Mouse (Mus musculus) midbrain, embryonic 10.5 days (tissue): ENCODE measurements around the gene Nrxn3. TPM values are rescaled to one million over a fixed set of nuclear protein-coding genes. Genes with fewer than 3 reads are reported as not detected.

Experiments
- DNase-seq: peaks from one replicate; pipeline ENCODE4 v3.0.0-alpha.2; 2017; ENCODE audit warnings: low spot score
- H3K27ac ChIP-seq: fragments of 300-500 bp; sonication (generic); replicated peaks from 2 replicates; pipeline ENCODE4 v1.5.1; 2016; ENCODE audit warnings: mild to moderate bottlenecking
- H3K27me3 ChIP-seq: fragments of 300-500 bp; sonication (generic); 2 replicates; pipeline ENCODE4 v1.6.1; 2016; ENCODE audit warnings: low read depth, mild to moderate bottlenecking; ENCODE audit not compliant: poor library complexity, severe bottlenecking
- H3K36me3 ChIP-seq: fragments of 300-500 bp; sonication (generic); 2 replicates; pipeline ENCODE4 v1.6.1; 2016; ENCODE audit warnings: mild to moderate bottlenecking, moderate library complexity
- H3K4me1 ChIP-seq: fragments of 300-500 bp; sonication (generic); 2 replicates; pipeline ENCODE4 v1.6.1; 2016
- H3K4me3 ChIP-seq: fragments of 300-500 bp; sonication (generic); 2 replicates; pipeline ENCODE4 v1.5.1; 2016; ENCODE audit warnings: mild to moderate bottlenecking, moderate library complexity
- H3K9me3 ChIP-seq: fragments of 300-500 bp; sonication (generic); replicated peaks from 2 replicates; pipeline ENCODE4 v1.6.1; 2016; ENCODE audit warnings: mild to moderate bottlenecking
- WGBS: fragments of 180-500 bp; shearing (Covaris S2); methylation state at CpG from one replicate; pipeline ENCODE4 v1.1.7; 2016; 5-methylcytosine and 5-hydroxymethylcytosine counted together
- polyA plus RNA-seq: library from polyadenylated mRNA; unstranded; fragments of >200 nt; fragmentation: Nextera tagmentation; extraction: Ambion mirVana; gene quantifications from 2 replicates; pipeline ENCODE4 v1.2.1, GENCODE M21; 2016

Nrxn3 gene
- polyA plus RNA-seq, 1 experiment from 2014 or later: 5.2 TPM

DNA sequence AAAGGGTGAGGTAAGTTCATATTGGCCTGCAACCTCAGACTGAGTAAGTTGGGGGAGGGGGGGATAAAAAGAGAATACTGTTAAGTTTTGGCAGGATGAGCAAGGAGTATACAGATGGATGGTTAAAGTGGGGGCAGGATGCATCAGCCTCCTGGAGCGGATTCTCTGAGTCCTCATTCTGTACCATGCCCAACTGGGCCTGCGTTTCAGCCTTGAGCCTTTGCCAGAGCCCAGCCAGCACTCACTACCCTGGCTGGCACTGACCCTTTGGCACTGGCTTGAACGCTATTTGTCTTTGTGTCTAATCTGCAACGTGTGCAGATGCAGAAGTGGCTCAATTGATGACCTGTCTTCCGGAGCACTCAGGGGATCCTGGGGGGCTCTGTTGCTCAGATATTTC lies 24.1 kb downstream of the Nrxn3 start:
- no peak overlapping the region for H3K27ac ChIP-seq

DNA sequence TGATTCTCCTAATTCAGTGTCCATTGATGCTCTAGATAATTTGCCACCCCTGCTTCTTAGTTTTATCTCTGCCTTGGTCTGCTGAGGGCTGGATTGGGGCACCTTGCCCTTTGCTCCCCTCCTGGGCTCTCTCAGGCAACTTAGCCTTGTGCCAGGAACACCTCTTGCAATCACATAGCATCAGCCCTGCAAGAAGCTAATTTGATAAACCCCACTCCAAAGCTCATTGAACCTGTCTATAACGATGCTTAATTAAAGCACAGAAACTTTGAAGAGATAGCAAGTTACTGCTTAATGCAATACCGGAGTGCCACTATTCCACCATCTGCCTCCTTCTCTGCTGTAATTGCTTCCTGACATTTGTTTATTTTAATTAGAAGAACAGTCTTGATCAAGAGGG lies 42.1 kb downstream of the Nrxn3 start:
- H3K36me3 ChIP-seq: no peaks in the 10 kb centered on the region
- WGBS: 94% methylated on average over 2 of the region's 2 CpGs
- H3K4me1 ChIP-seq: no peaks in the 10 kb centered on the region
- H3K4me3 ChIP-seq: no peak overlapping the region
- H3K9me3 ChIP-seq: no peaks in the 10 kb centered on the region
- H3K27ac ChIP-seq: no peak overlapping the region
- H3K27me3 ChIP-seq: no peaks in the 10 kb centered on the region
- DNase-seq: no peak

More for the DNA sequence above, 24.1 kb downstream of the Nrxn3 start:
- Histone ChIP-seq H3K9me3 (no peaks in the 10 kb centered on the region), H3K4me3 (no peak overlapping the region), H3K36me3 (no peaks in the 10 kb centered on the region), H3K27me3 (no peaks in the 10 kb centered on the region), H3K4me1 (no peaks in the 10 kb centered on the region)
- no peak for DNase-seq
- WGBS: 80% methylated on average over 5 of the region's 5 CpGs

DNA sequence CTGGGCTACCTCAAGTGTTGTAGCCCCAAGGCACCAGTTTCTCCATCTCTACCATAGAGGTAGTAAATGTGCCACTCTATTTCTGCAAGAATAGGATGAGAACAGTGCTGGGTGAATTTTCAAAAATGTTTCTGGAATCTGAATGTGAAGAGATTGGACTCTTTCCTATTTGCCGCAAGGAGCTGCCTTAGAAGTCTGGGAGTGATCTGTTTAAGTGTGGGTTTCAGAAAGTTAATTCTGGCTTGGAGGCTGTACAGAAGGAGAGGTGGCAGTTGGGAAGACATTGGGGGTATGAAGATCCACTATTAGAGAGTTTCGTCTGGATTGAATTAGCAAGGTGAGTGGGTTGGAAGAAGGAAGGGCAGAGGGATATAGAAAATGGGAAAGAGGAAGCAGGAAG lies 52.0 kb downstream of the Nrxn3 start:
- H3K9me3 ChIP-seq: no peaks in the 10 kb centered on the region
- no peaks in the 10 kb centered on the region for H3K36me3 ChIP-seq
- no peak overlapping the region for H3K4me3 ChIP-seq
- H3K27ac ChIP-seq: no peak overlapping the region
- no peak for DNase-seq
- WGBS: 94% methylated on average over 2 of the region's 2 CpGs
- H3K27me3 ChIP-seq: no peaks in the 10 kb centered on the region
- no peaks in the 10 kb centered on the region for H3K4me1 ChIP-seq

DNA sequence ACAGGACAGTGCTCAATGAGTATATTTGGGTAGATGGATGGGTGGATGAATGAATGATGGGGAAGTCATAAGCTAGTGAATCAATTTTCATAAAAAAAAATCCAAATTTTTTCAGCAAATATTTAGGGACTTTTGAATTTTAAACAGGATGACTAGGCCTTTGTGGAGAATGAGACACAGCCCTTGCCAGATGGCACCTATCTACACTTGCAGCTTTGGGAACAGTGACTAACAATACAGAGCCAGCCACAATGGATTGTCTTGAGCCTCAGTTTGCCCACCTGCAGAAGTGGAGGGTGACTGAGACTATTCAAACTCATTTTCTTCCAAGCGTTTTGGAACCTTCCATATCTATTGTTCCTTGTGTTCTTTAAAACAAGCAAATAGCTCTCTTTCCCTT lies 55.4 kb downstream of the Nrxn3 start:
- 88% methylated on average over 1 of the region's 1 CpGs for WGBS

DNA sequence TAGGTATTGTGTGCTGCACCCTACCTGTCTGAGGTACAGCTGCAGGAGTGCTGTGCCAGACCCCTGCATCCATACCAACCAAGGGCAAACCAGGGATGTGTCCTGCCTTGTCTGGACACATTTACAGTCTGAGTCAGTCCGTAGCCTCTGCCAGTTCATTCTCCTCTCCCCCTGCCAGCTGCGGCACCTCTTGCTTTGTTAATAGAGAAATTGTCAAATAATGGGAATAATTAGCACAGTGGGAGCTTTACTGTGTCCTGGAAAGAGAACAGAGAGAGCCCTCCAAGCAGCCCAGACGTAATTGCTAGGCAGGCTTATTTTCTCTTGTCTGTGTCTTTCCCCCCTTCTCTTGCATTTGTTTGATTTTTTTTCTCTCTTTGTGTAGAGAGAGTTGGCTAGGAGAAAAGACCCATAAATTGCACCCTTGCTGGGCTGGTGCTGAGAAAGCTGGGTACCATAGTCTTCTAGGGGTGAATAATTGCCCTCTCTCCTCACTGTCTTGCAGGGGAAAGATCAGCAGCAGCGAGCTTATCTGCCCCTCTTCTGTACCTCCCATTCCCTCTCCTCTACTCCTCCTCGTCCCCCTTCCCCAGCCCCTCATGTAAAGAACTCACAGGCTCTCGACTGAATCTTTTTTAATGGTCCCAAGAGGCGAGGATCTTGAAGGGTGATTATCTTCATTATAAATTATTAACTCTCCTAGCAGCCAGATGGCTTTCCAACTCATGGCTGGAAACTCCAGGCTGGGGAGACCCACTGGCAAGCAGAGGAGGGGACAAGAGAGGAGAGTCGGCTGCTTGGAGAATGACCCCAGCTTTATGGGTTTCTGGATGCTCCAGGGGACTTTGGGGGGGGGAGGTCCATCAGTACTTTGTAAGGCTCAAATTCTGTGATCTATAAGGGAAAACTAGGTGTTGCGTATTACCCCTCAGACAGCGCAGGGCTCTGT lies 61.8 kb downstream of the Nrxn3 start:
- Histone ChIP-seq H3K27ac (peak overlapping the region; percentile 35; the same call in 1 of the 2 replicates), H3K36me3 (no peaks in the 10 kb centered on the region), H3K4me3 (no peak overlapping the region), H3K4me1 (peaks cover 10% of the 10 kb centered on the region; the same call in 1 of the 2 replicates), H3K27me3 (no peaks in the 10 kb centered on the region), H3K9me3 (no peaks in the 10 kb centered on the region)
- 55% methylated on average over 10 of the region's 10 CpGs for whole genome bisulfite sequencing
- DNase-seq: no peak

More for the DNA sequence above, 55.4 kb downstream of the Nrxn3 start:
- Histone ChIP-seq H3K27ac (no peak overlapping the region), H3K4me1 (no peaks in the 10 kb centered on the region), H3K36me3 (no peaks in the 10 kb centered on the region), H3K9me3 (no peaks in the 10 kb centered on the region), H3K4me3 (no peak overlapping the region), H3K27me3 (no peaks in the 10 kb centered on the region)
- no peak for DNase-seq

DNA sequence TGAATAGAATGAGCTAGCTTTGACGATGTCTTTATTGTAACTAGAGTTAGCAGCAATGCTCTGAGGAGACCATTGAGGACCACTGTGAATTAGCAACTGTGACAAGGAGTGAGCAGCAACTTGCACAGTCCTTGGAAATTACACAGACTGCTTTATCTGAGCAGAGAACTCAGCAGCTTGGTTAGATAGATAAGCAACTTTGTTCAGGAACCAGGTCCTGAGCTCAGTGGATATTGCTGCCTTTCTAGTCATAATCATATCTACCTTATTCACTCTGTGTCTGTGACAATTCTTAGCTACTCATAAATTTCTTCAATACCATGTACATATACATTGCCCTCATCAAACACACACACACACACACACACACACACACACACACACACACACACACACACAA lies 70.6 kb downstream of the Nrxn3 start:
- no peaks in the 10 kb centered on the region for H3K4me1 ChIP-seq
- H3K36me3 ChIP-seq: no peaks in the 10 kb centered on the region
- 80% methylated on average over 1 of the region's 1 CpGs for WGBS
- no peak for DNase-seq
- no peak overlapping the region for H3K27ac ChIP-seq
- no peaks in the 10 kb centered on the region for H3K9me3 ChIP-seq
- H3K27me3 ChIP-seq: no peaks in the 10 kb centered on the region
- H3K4me3 ChIP-seq: no peak overlapping the region

DNA sequence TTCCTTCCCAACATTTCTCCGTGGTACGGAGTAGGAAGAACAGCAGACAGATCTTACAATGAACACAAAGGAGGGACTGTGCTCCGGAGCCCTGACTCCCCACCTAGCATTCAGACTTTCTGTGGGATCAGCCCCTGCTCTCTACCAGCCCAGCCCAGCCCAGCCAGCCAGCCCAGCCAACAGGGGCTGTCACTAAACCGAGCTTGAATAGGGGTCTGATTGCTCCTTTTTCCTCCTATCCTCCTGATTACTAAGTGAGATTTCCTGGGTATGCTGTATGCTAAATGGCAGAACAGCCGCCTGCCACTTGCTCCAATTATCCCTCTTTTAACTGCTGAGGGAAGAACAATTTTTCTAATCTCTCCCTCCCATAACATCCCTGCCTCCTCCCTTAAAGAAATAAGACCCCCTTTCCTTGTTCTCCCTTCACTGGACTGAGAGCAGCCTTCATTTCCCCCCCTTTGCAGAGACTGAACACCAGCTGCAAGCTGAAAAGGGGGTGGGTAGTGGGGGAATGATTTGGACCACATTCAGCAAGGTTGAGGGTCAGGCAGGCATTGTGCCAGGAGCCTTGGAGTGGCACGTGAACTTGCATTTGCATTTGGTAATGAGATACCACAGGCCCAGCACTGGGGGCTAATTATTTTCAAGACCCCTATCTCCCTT lies 78.4 kb downstream of the Nrxn3 start:
- 11% methylated on average over 6 of the region's 6 CpGs for WGBS
- Histone ChIP-seq H3K4me1 (peaks cover 25% of the 10 kb centered on the region), H3K27ac (peak overlapping the region; percentile 81), H3K4me3 (peak overlapping the region; percentile 16), H3K36me3 (no peaks in the 10 kb centered on the region), H3K9me3 (no peaks in the 10 kb centered on the region), H3K27me3 (no peaks in the 10 kb centered on the region; the same call in 1 of the 2 replicates)
- peak; percentile 54 for DNase-seq

DNA sequence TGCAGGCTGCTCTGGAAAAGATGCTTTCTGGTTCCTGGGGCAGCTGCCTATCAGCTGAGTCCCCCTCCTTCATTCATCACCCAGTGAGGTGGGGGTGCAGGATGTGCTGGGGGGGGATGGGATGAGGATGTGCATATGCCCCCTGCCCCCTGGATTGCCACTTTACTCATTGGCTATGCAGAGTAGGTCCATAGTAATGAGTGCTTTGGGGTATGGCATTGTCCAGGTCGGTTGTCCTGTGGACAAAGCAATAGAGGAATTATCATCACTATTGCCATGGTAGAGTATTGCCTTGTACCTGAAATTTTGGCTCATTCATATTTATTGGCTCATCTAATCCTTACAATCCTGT lies 79.0 kb downstream of the Nrxn3 start:
- H3K27me3 ChIP-seq: no peaks in the 10 kb centered on the region; the same call in 1 of the 2 replicates
- no peak overlapping the region for H3K4me3 ChIP-seq
- peaks cover 25% of the 10 kb centered on the region for H3K4me1 ChIP-seq
- DNase-seq: no peak
- H3K27ac ChIP-seq: peak overlapping the region; percentile 81
- no peaks in the 10 kb centered on the region for H3K9me3 ChIP-seq
- WGBS: 41% methylated on average over 1 of the region's 1 CpGs
- no peaks in the 10 kb centered on the region for H3K36me3 ChIP-seq

DNA sequence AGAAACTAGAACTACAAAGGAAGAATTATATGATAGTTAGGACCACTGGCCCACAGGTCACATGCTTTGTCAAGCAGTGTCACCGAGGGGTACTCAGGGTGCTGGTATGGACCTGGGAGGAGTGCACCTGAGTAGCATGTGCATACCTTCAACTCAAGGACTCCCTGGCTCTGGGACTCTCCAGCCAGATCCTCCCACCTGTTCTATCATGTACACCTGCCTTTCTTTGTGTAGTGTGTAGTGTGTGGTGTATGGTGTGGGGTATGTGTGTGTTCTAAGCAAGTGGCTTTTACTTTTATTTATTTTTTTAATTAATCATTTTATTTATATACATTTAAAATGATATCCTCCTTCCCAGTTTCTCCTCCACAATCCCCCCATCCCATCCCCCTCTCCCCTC lies 86.3 kb downstream of the Nrxn3 start:
- H3K9me3 ChIP-seq: no peaks in the 10 kb centered on the region
- WGBS: 91% methylated on average over 1 of the region's 1 CpGs
- no peaks in the 10 kb centered on the region for H3K36me3 ChIP-seq
- DNase-seq: no peak
- H3K27ac ChIP-seq: no peak overlapping the region
- H3K4me3 ChIP-seq: no peak overlapping the region
- H3K27me3 ChIP-seq: no peaks in the 10 kb centered on the region
- peaks cover 9% of the 10 kb centered on the region; the same call in 1 of the 2 replicates for H3K4me1 ChIP-seq

DNA sequence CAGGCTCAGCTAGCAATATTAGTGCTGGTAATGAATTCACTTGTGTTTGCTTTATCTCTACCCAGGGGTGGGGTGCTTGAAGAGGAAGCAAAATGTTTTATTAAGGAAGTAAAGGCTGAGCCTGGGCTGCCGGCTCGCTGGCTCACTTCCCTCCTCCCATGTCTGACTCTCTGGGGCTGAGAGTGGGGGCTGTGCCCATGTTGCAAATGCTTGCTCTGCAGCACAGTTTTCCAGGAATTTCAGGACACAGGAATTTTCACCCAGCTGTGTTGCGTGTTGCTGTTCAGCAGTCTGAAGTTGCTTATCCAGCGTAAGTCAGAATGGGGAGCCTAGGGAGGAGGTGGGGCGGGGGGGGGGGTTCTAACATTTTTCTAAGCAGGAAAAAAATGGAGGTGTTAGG lies 89.5 kb downstream of the Nrxn3 start:
- no peaks in the 10 kb centered on the region for H3K27me3 ChIP-seq
- DNase-seq: no peak
- no peaks in the 10 kb centered on the region for H3K9me3 ChIP-seq
- WGBS: 68% methylated on average over 5 of the region's 5 CpGs
- H3K4me1 ChIP-seq: peaks cover 7% of the 10 kb centered on the region; the same call in 1 of the 2 replicates
- no peak overlapping the region for H3K27ac ChIP-seq
- no peaks in the 10 kb centered on the region for H3K36me3 ChIP-seq
- no peak overlapping the region for H3K4me3 ChIP-seq

DNA sequence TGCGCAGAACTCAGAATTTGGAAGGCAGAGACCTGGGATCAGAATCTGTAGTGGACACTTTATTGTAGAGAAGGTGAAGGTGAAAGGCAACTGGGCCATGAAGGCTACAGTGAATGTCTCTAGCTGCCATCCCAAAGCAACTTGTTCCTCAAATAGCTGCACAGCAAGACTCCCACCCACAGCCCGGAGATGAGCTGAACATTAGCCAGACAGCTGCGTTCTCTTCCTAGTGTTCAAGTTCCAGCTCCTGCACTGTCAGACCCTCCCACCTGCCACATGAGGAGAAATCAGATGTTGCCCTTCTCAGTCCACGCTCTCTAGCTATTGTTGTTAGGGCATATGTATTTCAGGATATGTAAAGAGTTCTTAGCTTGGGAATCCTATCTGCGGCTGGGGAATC lies 94.2 kb downstream of the Nrxn3 start:
- no peak overlapping the region for H3K4me3 ChIP-seq
- H3K9me3 ChIP-seq: no peaks in the 10 kb centered on the region
- H3K36me3 ChIP-seq: no peaks in the 10 kb centered on the region
- 90% methylated on average over 5 of the region's 5 CpGs for WGBS
- DNase-seq: no peak
- no peak overlapping the region for H3K27ac ChIP-seq
- peaks cover 34% of the 10 kb centered on the region for H3K4me1 ChIP-seq
- H3K27me3 ChIP-seq: no peaks in the 10 kb centered on the region

DNA sequence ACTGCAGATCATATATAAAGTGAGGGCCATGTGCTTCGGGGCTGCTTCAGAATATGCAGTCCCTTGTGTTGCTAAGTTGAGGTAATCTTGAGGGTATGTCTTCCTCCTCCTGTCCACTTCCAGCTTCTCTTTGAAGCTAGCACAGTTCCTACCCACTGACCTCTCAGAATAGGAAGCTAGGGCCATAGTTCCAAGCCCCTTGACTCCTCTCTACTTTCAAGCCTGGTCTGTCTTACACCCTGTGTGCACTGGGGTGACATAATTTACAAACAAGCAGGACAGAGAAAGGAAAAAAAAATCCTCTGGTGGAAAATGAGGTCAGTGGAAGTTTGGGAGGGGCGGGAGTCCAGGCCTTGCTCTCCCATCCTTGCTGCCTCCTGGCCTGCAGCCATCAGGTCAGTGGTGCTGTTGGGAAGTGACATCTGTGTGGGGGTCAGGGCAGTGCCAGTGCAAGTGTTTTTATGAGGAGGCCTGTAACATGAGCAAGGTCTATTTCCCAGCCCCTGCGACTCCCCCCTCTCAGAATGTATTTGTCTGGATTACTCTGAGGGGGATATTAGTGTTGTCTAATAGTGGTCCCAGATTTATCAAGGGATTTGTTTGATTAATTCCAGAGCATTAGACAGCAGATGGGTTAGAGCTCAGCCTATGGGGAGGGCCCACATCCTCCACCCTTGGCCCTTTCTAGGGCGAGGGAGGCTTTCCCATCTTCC lies 96.1 kb downstream of the Nrxn3 start:
- Histone ChIP-seq H3K9me3 (no peaks in the 10 kb centered on the region), H3K4me1 (peaks cover 28% of the 10 kb centered on the region), H3K27me3 (no peaks in the 10 kb centered on the region), H3K27ac (peak overlapping the region; percentile 2), H3K4me3 (no peak overlapping the region), H3K36me3 (no peaks in the 10 kb centered on the region)
- 74% methylated on average over 4 of the region's 4 CpGs for WGBS
- DNase-seq: no peak
